Mouse (Mus musculus) cerebellum, adult 2 months (tissue): Measurements from ENCODE around the gene Htt.

Experiments used
- CTCF ChIP-seq: fragments of 200-500 bp; IDR thresholded peaks from 2 replicates; pipeline ENCODE4 v1.5.1; 2011; ENCODE audit warnings: low read depth, mild to moderate bottlenecking, control low read depth, low read length, moderate library complexity, borderline replicate concordance; ENCODE audit not compliant: insufficient read depth
- POLR2A ChIP-seq: fragments of 200-500 bp; IDR thresholded peaks from 2 replicates; pipeline ENCODE4 v1.6.1; 2011; ENCODE audit warnings: low read length, control low read depth, borderline replicate concordance; ENCODE audit not compliant: insufficient read depth

- TF ChIP-seq POLR2A, result no peak
- no peak for TF ChIP-seq CTCF
These were observed 561 bp upstream of the Htt start for GRCm38 (mm10) chr5:34760850-34761508.
